Mouse (Mus musculus): ENCODE results near the gene Ssr4. TPM values are rescaled to one million over a fixed set of nuclear protein-coding genes. Genes with fewer than 3 reads are reported as not detected.
"Not testable (repeated sequence)": the region's sequence is repeated elsewhere in the genome, so short reads cannot be mapped to it uniquely, and the experiment has no call there.

Ssr4 gene
- polyA plus RNA-seq (2014; fragmentation: Nextera tagmentation; extraction: Ambion mirVana), result 169 and 171 TPM in 2 replicates

- Histone ChIP-seq H3K4me1 (ENCODE audit: control insufficient read depth, insufficient read depth, low read length) (peaks cover 8% of the 10 kb centered on the region; the same call in 1 of the 2 replicates), H3K27me3 (ENCODE audit: control insufficient read depth, insufficient read depth, low read length) (no peaks in the 10 kb centered on the region), H3K27ac (ENCODE audit: low read depth, low read length) (peak within 1 kb of the TSS; percentile 89), H3K9ac (replicated peaks; ENCODE audit: low read depth, low read length) (peak within 1 kb of the TSS; percentile 68), H3K4me3 (ENCODE audit: low read depth, low read length) (peak within 1 kb of the TSS; percentile 50), H3K36me3 (ENCODE audit: control insufficient read depth, insufficient read depth, low read length) (no peaks in the 10 kb centered on the region), H3K4me2 (ENCODE audit: low read depth, low read length) (peak within 1 kb of the TSS; percentile 60), H3K9me3 (ENCODE audit: control insufficient read depth, low read length) (no peaks in the 10 kb centered on the region)
- peak; percentile 98 for ATAC-seq (ENCODE audit: low read depth)
- 12% methylated on average over 50 of the region's 52 CpGs for WGBS
These were observed at the start of gene Ssr4, which contains the start of gene Idh3g for GRCm38 (mm10) chrX:73786364-73787224. TSS of gene Ssr4 (plus strand) at chrX:73787028. TSS of gene Idh3g (minus strand) at chrX:73786897.

GRCm38 (mm10) chrX:73738155-73738554 lies 48.7 kb upstream of the Ssr4 start:
- no peak for ATAC-seq (ENCODE audit: low read depth)

GRCm38 (mm10) chrX:73739151-73739550 lies 47.7 kb upstream of the Ssr4 start:
- Histone ChIP-seq H3K27ac (ENCODE audit: low read depth, low read length) (no peak overlapping the region), H3K9ac (replicated peaks; ENCODE audit: low read depth, low read length) (no peak overlapping the region), H3K9me3 (ENCODE audit: control insufficient read depth, low read length) (no peaks in the 10 kb centered on the region), H3K4me2 (ENCODE audit: low read depth, low read length) (no peak overlapping the region), H3K27me3 (ENCODE audit: control insufficient read depth, insufficient read depth, low read length) (no peaks in the 10 kb centered on the region), H3K4me3 (ENCODE audit: low read depth, low read length) (no peak overlapping the region), H3K4me1 (ENCODE audit: control insufficient read depth, insufficient read depth, low read length) (no peaks in the 10 kb centered on the region), H3K36me3 (ENCODE audit: control insufficient read depth, insufficient read depth, low read length) (no peaks in the 10 kb centered on the region)
- WGBS, result 63% methylated on average over 5 of the region's 5 CpGs
- no peak for ATAC-seq (ENCODE audit: low read depth)

More at GRCm38 (mm10) chrX:73738155-73738554, 48.7 kb upstream of the Ssr4 start:
- H3K9ac ChIP-seq (replicated peaks; ENCODE audit: low read depth, low read length), result no peak overlapping the region
- WGBS, result 70% methylated on average over 1 of the region's 1 CpGs
- H3K9me3 ChIP-seq (ENCODE audit: control insufficient read depth, low read length), result no peaks in the 10 kb centered on the region
- no peak overlapping the region for H3K4me3 ChIP-seq (ENCODE audit: low read depth, low read length)
- no peak overlapping the region for H3K4me2 ChIP-seq (ENCODE audit: low read depth, low read length)
- H3K27ac ChIP-seq (ENCODE audit: low read depth, low read length), result no peak overlapping the region
- no peaks in the 10 kb centered on the region for H3K4me1 ChIP-seq (ENCODE audit: control insufficient read depth, insufficient read depth, low read length)
- H3K36me3 ChIP-seq (ENCODE audit: control insufficient read depth, insufficient read depth, low read length), result no peaks in the 10 kb centered on the region
- H3K27me3 ChIP-seq (ENCODE audit: control insufficient read depth, insufficient read depth, low read length), result no peaks in the 10 kb centered on the region

GRCm38 (mm10) chrX:73739841-73740240 lies 47.0 kb upstream of the Ssr4 start:
- H3K4me2 ChIP-seq (ENCODE audit: low read depth, low read length); H3K27me3 ChIP-seq (ENCODE audit: control insufficient read depth, insufficient read depth, low read length); ATAC-seq (ENCODE audit: low read depth); H3K9me3 ChIP-seq (ENCODE audit: control insufficient read depth, low read length); H3K36me3 ChIP-seq (ENCODE audit: control insufficient read depth, insufficient read depth, low read length); H3K4me1 ChIP-seq (ENCODE audit: control insufficient read depth, insufficient read depth, low read length); H3K27ac ChIP-seq (ENCODE audit: low read depth, low read length); H3K4me3 ChIP-seq (ENCODE audit: low read depth, low read length); H3K9ac ChIP-seq (replicated peaks; ENCODE audit: low read depth, low read length): not testable (repeated sequence)
- 94% methylated on average over 7 of the region's 7 CpGs for WGBS

- Histone ChIP-seq H3K27me3 (ENCODE audit: control insufficient read depth, insufficient read depth, low read length) (no peaks in the 10 kb centered on the region), H3K27ac (ENCODE audit: low read depth, low read length) (no peak overlapping the region), H3K36me3 (ENCODE audit: control insufficient read depth, insufficient read depth, low read length) (no peaks in the 10 kb centered on the region), H3K9ac (replicated peaks; ENCODE audit: low read depth, low read length) (no peak overlapping the region), H3K4me3 (ENCODE audit: low read depth, low read length) (no peak overlapping the region), H3K4me1 (ENCODE audit: control insufficient read depth, insufficient read depth, low read length) (no peaks in the 10 kb centered on the region), H3K4me2 (ENCODE audit: low read depth, low read length) (no peak overlapping the region), H3K9me3 (ENCODE audit: control insufficient read depth, low read length) (no peaks in the 10 kb centered on the region)
- 85% methylated on average over 1 of the region's 1 CpGs for WGBS
- ATAC-seq (ENCODE audit: low read depth), result no peak
These were observed 41.9 kb upstream of the Ssr4 start for GRCm38 (mm10) chrX:73744774-73745481.

- Histone ChIP-seq H3K27ac (ENCODE audit: low read depth, low read length) (no peak overlapping the region), H3K9ac (replicated peaks; ENCODE audit: low read depth, low read length) (no peak overlapping the region), H3K4me2 (ENCODE audit: low read depth, low read length) (no peak overlapping the region), H3K4me1 (ENCODE audit: control insufficient read depth, insufficient read depth, low read length) (no peaks in the 10 kb centered on the region), H3K9me3 (ENCODE audit: control insufficient read depth, low read length) (no peaks in the 10 kb centered on the region), H3K4me3 (ENCODE audit: low read depth, low read length) (no peak overlapping the region), H3K36me3 (ENCODE audit: control insufficient read depth, insufficient read depth, low read length) (no peaks in the 10 kb centered on the region), H3K27me3 (ENCODE audit: control insufficient read depth, insufficient read depth, low read length) (no peaks in the 10 kb centered on the region)
- WGBS, result 100% methylated on average over 1 of the region's 1 CpGs
- no peak for ATAC-seq (ENCODE audit: low read depth)
These were observed 37.9 kb upstream of the Ssr4 start for GRCm38 (mm10) chrX:73748977-73749376.

- Histone ChIP-seq H3K4me2 (ENCODE audit: low read depth, low read length) (no peak within 1 kb of the TSS), H3K9me3 (ENCODE audit: control insufficient read depth, low read length) (no peaks in the 10 kb centered on the region), H3K4me3 (ENCODE audit: low read depth, low read length) (no peak within 1 kb of the TSS), H3K9ac (replicated peaks; ENCODE audit: low read depth, low read length) (no peak within 1 kb of the TSS), H3K4me1 (ENCODE audit: control insufficient read depth, insufficient read depth, low read length) (no peaks in the 10 kb centered on the region), H3K27ac (ENCODE audit: low read depth, low read length) (no peak within 1 kb of the TSS), H3K27me3 (ENCODE audit: control insufficient read depth, insufficient read depth, low read length) (no peaks in the 10 kb centered on the region), H3K36me3 (ENCODE audit: control insufficient read depth, insufficient read depth, low read length) (no peaks in the 10 kb centered on the region)
- 75% methylated on average over 4 of the region's 5 CpGs for WGBS
- ATAC-seq (ENCODE audit: low read depth), result no peak
These were observed 30.3 kb upstream of the Ssr4 start, which contains the start of gene Plxnb3 for GRCm38 (mm10) chrX:73756334-73757140. TSS of gene Plxnb3 (plus strand) at chrX:73757090.

GRCm38 (mm10) chrX:73758611-73759290 lies 28.1 kb upstream of the Ssr4 start:
- 87% methylated on average over 13 of the region's 13 CpGs for WGBS
- no peaks in the 10 kb centered on the region for H3K36me3 ChIP-seq (ENCODE audit: control insufficient read depth, insufficient read depth, low read length)
- H3K4me1 ChIP-seq (ENCODE audit: control insufficient read depth, insufficient read depth, low read length), result no peaks in the 10 kb centered on the region
- no peaks in the 10 kb centered on the region for H3K27me3 ChIP-seq (ENCODE audit: control insufficient read depth, insufficient read depth, low read length)
- H3K4me3 ChIP-seq (ENCODE audit: low read depth, low read length), result no peak overlapping the region
- H3K27ac ChIP-seq (ENCODE audit: low read depth, low read length), result no peak overlapping the region
- ATAC-seq (ENCODE audit: low read depth), result no peak
- no peak overlapping the region for H3K4me2 ChIP-seq (ENCODE audit: low read depth, low read length)
- H3K9me3 ChIP-seq (ENCODE audit: control insufficient read depth, low read length), result no peaks in the 10 kb centered on the region
- H3K9ac ChIP-seq (replicated peaks; ENCODE audit: low read depth, low read length), result no peak overlapping the region

All from neural tube, embryonic 14.5 days (tissue).